22 mouse cellular contexts compared by ENCODE assay signal in the genomic region with DNA sequence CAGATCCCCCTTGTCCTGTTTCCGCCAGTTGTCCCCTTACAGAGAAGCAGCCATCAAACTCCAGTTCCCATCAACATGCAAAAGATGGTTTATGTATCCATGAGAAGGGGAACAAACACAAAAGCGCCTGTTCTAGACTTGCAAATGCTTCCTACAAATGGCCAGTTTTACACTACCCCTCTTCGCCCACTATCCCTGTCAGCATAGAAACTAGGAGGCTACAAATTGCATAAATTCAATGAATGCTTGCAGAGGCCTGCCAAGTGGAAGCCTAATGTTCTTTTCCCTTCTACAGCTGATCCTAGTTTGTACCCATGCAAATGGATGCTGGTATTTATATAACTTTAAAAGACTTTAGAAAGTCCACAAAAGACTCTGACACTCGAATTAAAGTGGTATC.
DNase-seq lines count a peak whose midpoint lies in the region; ATAC-seq lines count a peak whose summit lies in the region.
"Had no signal": no experiment of that assay in that cellular context is flagged by ENCODE, and none has a peak within 500 bp of the region (broad histone marks: within the 10 kb centered on the region; RNA-seq: fewer than 3 reads in every experiment).

No protein-coding gene starts in this region.

- ATAC-seq in frontal cortex, adult (ENCODE audit: low TSS enrichment) = peak; percentile 82
- ATAC-seq in kidney, embryonic 15.5 days (replicated peaks; ENCODE audit: low FRiP score) = no peak
- no peak for ATAC-seq in forebrain, embryonic 15.5 days (replicated peaks)
- ATAC-seq: activated CD4-positive, CD25-positive, alpha-beta regulatory T cell, adult 4 months; forebrain, embryonic 13.5 days; forebrain, postnatal 0 days had no signal

- H3K27me3 ChIP-seq in kidney, embryonic 15.5 days = no peaks in the 10 kb centered on the region
- no peaks in the 10 kb centered on the region for H3K27me3 ChIP-seq in forebrain, embryonic 15.5 days
- H3K27me3 ChIP-seq: forebrain, embryonic 13.5 days; heart, embryonic 13.5 days; hindbrain, embryonic 12.5 days; hindbrain, embryonic 15.5 days had no signal

- DNase-seq in frontal cortex, postnatal 14 days (ENCODE audit: low spot score in 2 of 2) = no peak
- DNase-seq in kidney, adult 11 months = peak; percentile 15
- peak; percentile 23 to 55 for DNase-seq in left cerebral cortex, postnatal 14 days (ENCODE audit: low spot score in 2 of 2)
- DNase-seq in left cerebral cortex, adult 11 months (ENCODE audit: low spot score) = no peak
- DNase-seq: adrenal gland, adult 8-10 months; adrenal gland, postnatal 25 days; cerebellum, adult 18-20 months; cerebellum, adult 9-10 months; cerebellum, postnatal 14 days; forebrain, postnatal 0 days; gastrocnemius, postnatal 25 days; heart, adult 2 months had no signal

- H3K4me1 ChIP-seq in kidney, embryonic 15.5 days = 0 out of 2 replicates have a peak, but pooled peaks cover 2% of the 10 kb centered on the region
- no peaks in the 10 kb centered on the region for H3K4me1 ChIP-seq in forebrain, embryonic 15.5 days
- H3K4me1 ChIP-seq: forebrain, embryonic 10.5 days; forebrain, embryonic 13.5 days; heart, embryonic 10.5 days; heart, embryonic 13.5 days; hindbrain, embryonic 12.5 days; hindbrain, embryonic 15.5 days had no signal

- H3K9ac ChIP-seq in kidney, embryonic 15.5 days = no peak overlapping the region
- no peak overlapping the region for H3K9ac ChIP-seq in forebrain, embryonic 15.5 days (replicated peaks)
- H3K9ac ChIP-seq: forebrain, embryonic 13.5 days; forebrain, postnatal 0 days; heart, embryonic 13.5 days; hindbrain, embryonic 12.5 days; hindbrain, embryonic 15.5 days had no signal

- H3K9me3 ChIP-seq in kidney, embryonic 15.5 days (replicated peaks) = no peaks in the 10 kb centered on the region
- no peaks in the 10 kb centered on the region for H3K9me3 ChIP-seq in forebrain, embryonic 15.5 days
- H3K9me3 ChIP-seq: forebrain, embryonic 10.5 days; forebrain, embryonic 13.5 days; heart, embryonic 10.5 days; heart, embryonic 13.5 days; hindbrain, embryonic 12.5 days; hindbrain, embryonic 15.5 days had no signal

- 94% methylated on average over 4 of the region's 4 CpGs for WGBS in kidney, embryonic 15.5 days
- 84% methylated on average over 4 of the region's 4 CpGs for WGBS in forebrain, embryonic 15.5 days

- no peak overlapping the region for H3K4me2 ChIP-seq in kidney, embryonic 15.5 days
- no peak overlapping the region for H3K4me2 ChIP-seq in forebrain, embryonic 15.5 days (replicated peaks)
- H3K4me2 ChIP-seq: forebrain, embryonic 13.5 days; heart, embryonic 13.5 days; hindbrain, embryonic 12.5 days; hindbrain, embryonic 15.5 days had no signal

- intact Hi-C loops in left cerebral cortex, postnatal 14 days (cut with DNase I) = no loop called here

- H3K4me3 ChIP-seq in kidney, embryonic 15.5 days (replicated peaks) = no peak overlapping the region
- H3K4me3 ChIP-seq in forebrain, embryonic 15.5 days = no peak overlapping the region
- H3K4me3 ChIP-seq: forebrain, embryonic 10.5 days; forebrain, embryonic 13.5 days; heart, adult 2 months; heart, embryonic 10.5 days; heart, embryonic 13.5 days; hindbrain, embryonic 12.5 days; hindbrain, embryonic 15.5 days had no signal

- H3K36me3 ChIP-seq in kidney, embryonic 15.5 days = no peaks in the 10 kb centered on the region
- H3K36me3 ChIP-seq in forebrain, embryonic 15.5 days = no peaks in the 10 kb centered on the region
- H3K36me3 ChIP-seq: forebrain, embryonic 10.5 days; heart, embryonic 10.5 days; heart, embryonic 13.5 days; hindbrain, embryonic 12.5 days; hindbrain, embryonic 15.5 days had no signal

- H3K27ac ChIP-seq in kidney, embryonic 15.5 days = no peak overlapping the region
- no peak overlapping the region for H3K27ac ChIP-seq in forebrain, embryonic 15.5 days (replicated peaks)
- H3K27ac ChIP-seq: forebrain, embryonic 10.5 days; forebrain, embryonic 13.5 days; heart, adult 2 months; heart, embryonic 10.5 days; heart, embryonic 13.5 days; hindbrain, embryonic 12.5 days; hindbrain, embryonic 15.5 days had no signal

Comparison
In these comparisons a context has a peak if more than half of its experiments do, and no peak if none do; other contexts are left out.
1. DNase-seq: peak in kidney, adult 11 months (single experiment) and left cerebral cortex, postnatal 14 days (2 of 2); none in frontal cortex, postnatal 14 days (0 of 2) and left cerebral cortex, adult 11 months (single experiment).